Mouse (Mus musculus) C2C12 (cell line): ENCODE data around the gene Sapcd1.

Experiments used
- CTCF ChIP-seq: IDR thresholded peaks from one replicate; pipeline ENCODE4 v1.5.1; 2011; ENCODE audit not compliant: control insufficient read depth, insufficient read depth, insufficient read length
- MYOG ChIP-seq: IDR thresholded peaks from one replicate; pipeline ENCODE4 v1.6.1; 2011; ENCODE audit not compliant: control insufficient read depth, insufficient read length; ENCODE audit errors: extremely low read depth
- USF1 ChIP-seq: IDR thresholded peaks from one replicate; pipeline ENCODE4 v1.6.1; 2011; ENCODE audit warnings: low read depth, mild to moderate bottlenecking, control low read depth, moderate library complexity

GRCm38 (mm10) chr17:35052271-35052798, 24.5 kb upstream of the Sapcd1 start:
- TF ChIP-seq CTCF (no peak), MYOG (no peak), USF1 (no peak)
